Mouse (Mus musculus) stomach, postnatal 0 days (tissue): Measurements from ENCODE around the gene Mrtfb.
A peak's percentile ranks its signal among the peaks of the same experiment; 100 is the strongest.

Experiments used
- CTCF ChIP-seq: IDR thresholded peaks from 2 replicates; pipeline ENCODE4 v1.5.1; 2016; ENCODE audit warnings: antibody characterized with exemption, low read depth, mild to moderate bottlenecking, moderate library complexity
- EP300 ChIP-seq: optimal IDR thresholded peaks from 2 replicates; pipeline ENCODE3; 2016; ENCODE audit warnings: antibody characterized with exemption

DNA sequence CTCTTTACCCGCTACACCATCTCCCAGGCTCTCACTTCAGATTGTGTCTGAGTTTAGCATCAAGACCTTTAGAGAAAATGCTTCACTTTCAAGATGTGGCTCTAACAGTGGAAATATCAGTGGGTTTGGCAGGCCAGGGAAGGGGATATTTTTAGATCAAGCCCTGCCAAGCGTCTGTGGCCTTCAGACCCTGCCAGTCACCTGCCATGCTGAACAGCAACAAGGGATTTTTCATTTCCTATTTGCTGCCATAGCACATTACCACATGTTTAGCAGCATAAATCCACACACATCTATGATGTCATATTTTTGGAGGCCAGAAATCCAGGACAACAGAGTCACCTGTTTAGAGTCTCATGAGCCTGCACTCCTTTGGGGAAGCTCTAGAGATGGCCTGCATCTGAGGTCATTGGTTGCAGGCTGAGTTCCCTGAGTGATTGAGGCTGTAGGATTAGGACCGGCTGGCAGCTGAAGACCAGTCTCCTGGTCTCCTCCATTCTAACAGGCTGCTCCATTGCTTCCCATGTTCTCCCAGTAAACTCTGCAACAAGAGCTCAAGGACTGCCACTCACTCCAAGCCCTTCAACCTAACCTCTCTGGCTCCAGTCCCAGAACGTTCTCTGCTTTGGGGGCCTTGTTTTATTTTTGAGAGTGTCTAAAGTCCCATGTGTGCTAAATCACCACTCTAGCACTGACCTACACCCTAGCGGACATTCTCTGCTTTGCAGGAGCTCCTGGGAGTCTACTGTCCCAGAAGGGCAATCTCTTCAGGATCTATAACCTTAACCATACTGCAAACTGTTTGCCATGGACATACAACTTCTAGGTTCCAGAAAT, 39.9 kb upstream of the Mrtfb start:
- peak; percentile 52 for TF ChIP-seq CTCF
- TF ChIP-seq EP300: no peak
